Comparison of ENCODE assay signal across 9 mouse cellular contexts in genomic region chr2:92712266-92713144, GRCm38 (mm10).
DNase-seq lines count a peak whose midpoint lies in the region; ATAC-seq and TF ChIP-seq lines count a peak whose summit lies in the region.
"Had no signal": no experiment of that assay in that cellular context is flagged by ENCODE, and none has a peak within 500 bp of the region (broad histone marks: within the 10 kb centered on the region; RNA-seq: fewer than 3 reads in every experiment).

No protein-coding gene starts in this region.

- no peak for TF ChIP-seq POLR2A in lung, adult 2 months (IDR thresholded peaks at IDR 0.05; ENCODE audit: borderline replicate concordance, extremely low read depth, low read depth, low read length)

- no peaks in the 10 kb centered on the region for H3K36me3 ChIP-seq in forebrain, embryonic 14.5 days (ENCODE audit: control insufficient read depth, insufficient read depth, low read length)
- H3K36me3 ChIP-seq: heart, embryonic 15.5 days had no signal

- H3K27me3 ChIP-seq in forebrain, embryonic 14.5 days (replicated peaks; ENCODE audit: control insufficient read depth, insufficient read depth, low read length) = no peaks in the 10 kb centered on the region
- H3K27me3 ChIP-seq: heart, embryonic 15.5 days had no signal

- no peak for TF ChIP-seq CTCF in lung, adult 2 months (IDR thresholded peaks at IDR 0.05; ENCODE audit: insufficient read depth, low read length)

- peak overlapping the region; percentile 36; the same call in 1 of the 2 replicates for H3K27ac ChIP-seq in forebrain, embryonic 14.5 days (ENCODE audit: low read depth, low read length)
- H3K27ac ChIP-seq: heart, embryonic 15.5 days had no signal

- H3K9me3 ChIP-seq in forebrain, embryonic 14.5 days (replicated peaks; ENCODE audit: control insufficient read depth, low read length) = no peaks in the 10 kb centered on the region
- H3K9me3 ChIP-seq: heart, embryonic 15.5 days had no signal

- 57% methylated on average over 11 of the region's 11 CpGs for WGBS in lung, adult 2 months
- 36% methylated on average over 11 of the region's 11 CpGs for WGBS in forebrain, embryonic 14.5 days

- intact Hi-C loops in heart, postnatal 14 days (cut with DNase I) = no loop called here

- no peak overlapping the region for H3K4me2 ChIP-seq in forebrain, embryonic 14.5 days (ENCODE audit: low read length)
- H3K4me2 ChIP-seq: heart, embryonic 15.5 days had no signal

- no peaks in the 10 kb centered on the region for H3K4me1 ChIP-seq in lung, adult 2 months (ENCODE audit: control insufficient read depth, insufficient read depth, low read length)
- H3K4me1 ChIP-seq in forebrain, embryonic 14.5 days (ENCODE audit: control insufficient read depth, insufficient read depth, low read length) = peaks cover 12% of the 10 kb centered on the region

- H3K4me3 ChIP-seq in lung, adult 2 months (replicated peaks; ENCODE audit: extremely low read depth, low read depth, low read length) = no peak overlapping the region
- no peak overlapping the region for H3K4me3 ChIP-seq in forebrain, embryonic 14.5 days (ENCODE audit: low read depth, low read length)
- H3K4me3 ChIP-seq: heart, embryonic 15.5 days had no signal

- peak; percentile 70; the same call in 1 of the 2 replicates for ATAC-seq in forebrain, embryonic 14.5 days
- no peak for ATAC-seq in granulocyte monocyte progenitor cell, adult 5-6 weeks (replicated peaks; ENCODE audit: poor library complexity, severe bottlenecking)

- H3K9ac ChIP-seq in forebrain, embryonic 14.5 days (ENCODE audit: low read length) = no peak overlapping the region
- H3K9ac ChIP-seq: heart, embryonic 15.5 days had no signal

- peak; percentile 28 to 46 for DNase-seq in lung, adult 18-20 months
- DNase-seq in lung, adult 2 months = no peak
- DNase-seq in forebrain, embryonic 14.5 days (ENCODE audit: low spot score) = peak; percentile 82
- peak; percentile 48 for DNase-seq in lung, postnatal 25 days (ENCODE audit: low spot score)
- DNase-seq in right cerebral cortex, postnatal 25 days = peak; percentile 67
- no peak for DNase-seq in gastrocnemius, adult 8-10 months (ENCODE audit: low spot score in 2 of 2)
- DNase-seq in heart, postnatal 14 days = no peak

Comparison
In these comparisons a context has a peak if more than half of its experiments do, and no peak if none do; other contexts are left out.
1. DNase-seq: peak in lung, adult 18-20 months (2 of 2), forebrain, embryonic 14.5 days (single experiment), lung, postnatal 25 days (single experiment) and right cerebral cortex, postnatal 25 days (single experiment); none in lung, adult 2 months (single experiment), gastrocnemius, adult 8-10 months (0 of 2) and heart, postnatal 14 days (0 of 2).